In the genomic region with DNA sequence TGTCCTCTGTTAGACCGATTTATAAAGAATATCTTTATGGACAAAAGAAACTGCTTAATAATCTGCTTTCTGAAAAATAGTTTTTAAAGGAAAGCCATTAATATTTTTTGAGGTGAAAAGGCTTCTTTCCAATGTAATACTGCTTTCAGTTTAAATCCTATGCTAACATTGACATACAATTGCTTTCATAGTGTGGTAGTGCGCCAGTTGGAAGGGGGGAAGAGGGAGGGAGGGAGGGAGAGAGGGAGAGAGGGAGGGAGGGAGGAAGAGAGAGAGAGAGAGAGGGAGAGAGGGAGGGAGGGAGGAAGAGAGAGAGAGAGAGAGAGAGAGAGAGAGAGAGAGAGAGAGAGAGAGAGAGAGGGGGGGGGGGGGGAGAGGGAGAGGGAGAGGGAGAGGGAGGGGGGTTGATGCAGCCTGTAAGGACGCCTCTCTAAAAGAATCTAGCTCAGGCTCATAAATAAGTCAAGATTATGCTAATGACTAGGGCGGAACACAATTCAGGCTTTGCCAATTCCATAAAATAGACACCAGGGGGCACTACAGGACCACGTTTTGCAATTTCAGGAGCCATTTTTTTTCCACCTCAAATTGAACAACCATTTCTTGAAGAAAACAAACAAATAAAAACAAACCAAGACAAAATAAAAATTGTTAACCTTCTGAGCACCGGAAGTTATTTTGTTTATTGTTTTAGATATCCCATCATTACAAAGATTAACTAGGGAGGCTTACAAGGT, we compare ENCODE assay signal across 8 mouse cellular contexts.
DNase-seq lines count a peak whose midpoint lies in the region; TF ChIP-seq lines count a peak whose summit lies in the region.

No protein-coding gene starts in this region.

- DNase-seq in 3T3-L1 (ENCODE audit: low read depth, low spot score) = peak; percentile 94
- peak; percentile 90 for DNase-seq in ES-CJ7 (ENCODE audit: low read depth, low spot score)
- peak; percentile 28 for DNase-seq in cerebellum, adult 11-12 months
- DNase-seq in forelimb bud, embryonic 11.5 days (ENCODE audit: low read depth, low spot score) = peak; percentile 92
- DNase-seq in kidney, adult 2 months = peak; percentile 72
- peak; percentile 80 for DNase-seq in limb, embryonic 10.5 days (ENCODE audit: low spot score)
- peak; percentile 39 to 56 for DNase-seq in urinary bladder, postnatal 4 days (ENCODE audit: low spot score in 2 of 2)

- no peaks in the 10 kb centered on the region for H3K36me3 ChIP-seq in kidney, adult 2 months (ENCODE audit: control insufficient read depth, insufficient read depth, low read length)
- H3K36me3 ChIP-seq in limb, embryonic 10.5 days = no peaks in the 10 kb centered on the region
- H3K36me3 ChIP-seq in myocyte (ENCODE audit: control insufficient read depth, insufficient read depth) = no peaks in the 10 kb centered on the region

- TF ChIP-seq CTCF in kidney, adult 2 months (conservative IDR thresholded peaks at IDR 0.05; ENCODE audit: insufficient read depth, insufficient read length, low read depth, low read length) = 0 out of 2 replicates have a peak, but pooled peaks have one; percentile 14

- H3K79me2 ChIP-seq in myocyte (ENCODE audit: control insufficient read depth, insufficient read depth) = no peaks in the 10 kb centered on the region

- peak overlapping the region; percentile 73 for H3K4me2 ChIP-seq in myocyte (ENCODE audit: low read depth)

- no peak overlapping the region for H3ac ChIP-seq in myocyte (ENCODE audit: control insufficient read depth, insufficient read length)

- H3K4me3 ChIP-seq in kidney, adult 2 months (ENCODE audit: insufficient read depth, low read depth, low read length) = no peak overlapping the region
- no peak overlapping the region for H3K4me3 ChIP-seq in limb, embryonic 10.5 days
- peak overlapping the region; percentile 12 for H3K4me3 ChIP-seq in myocyte

- 0 out of 2 replicates have a peak, but pooled peaks cover 1% of the 10 kb centered on the region for H3K27me3 ChIP-seq in kidney, adult 2 months (replicated peaks; ENCODE audit: control insufficient read depth, insufficient read depth, low read length)
- peaks cover 18% of the 10 kb centered on the region; the same call in 1 of the 2 replicates for H3K27me3 ChIP-seq in limb, embryonic 10.5 days (ENCODE audit: low read depth, poor library complexity, severe bottlenecking)
- peaks cover 16% of the 10 kb centered on the region for H3K27me3 ChIP-seq in myocyte (ENCODE audit: control insufficient read depth, insufficient read depth, insufficient read length)

- no peak for TF ChIP-seq POLR2A in kidney, adult 2 months (IDR thresholded peaks at IDR 0.05; ENCODE audit: low read depth, low read length)
- TF ChIP-seq POLR2A in myocyte (IDR thresholded peaks at IDR 0.05; ENCODE audit: insufficient read length, low read depth) = no peak

- H3K4me1 ChIP-seq in kidney, adult 2 months (ENCODE audit: control insufficient read depth, insufficient read depth, low read length) = no peaks in the 10 kb centered on the region
- peaks cover 46% of the 10 kb centered on the region for H3K4me1 ChIP-seq in limb, embryonic 10.5 days

- 4% methylated on average over 6 of the region's 6 CpGs for WGBS in kidney, adult 2 months
- WGBS in limb, embryonic 10.5 days = 3% methylated on average over 6 of the region's 6 CpGs

- H3K9me3 ChIP-seq in limb, embryonic 10.5 days (replicated peaks) = no peaks in the 10 kb centered on the region

- H3K27ac ChIP-seq in kidney, adult 2 months (ENCODE audit: insufficient read depth, low read depth, low read length) = no peak overlapping the region
- H3K27ac ChIP-seq in limb, embryonic 10.5 days = peak overlapping the region; percentile 75

TF ChIP-seq in myocyte, 11 proteins besides CTCF, POLR2A, EP300 and RAD21:
- TF ChIP-seq MYOG (IDR thresholded peaks at IDR 0.05; ENCODE audit: control insufficient read depth in 1 of 3, insufficient read depth in 1 of 3, insufficient read length in 2 of 3, low read depth in 2 of 3) (no peak), CEBPB (IDR thresholded peaks at IDR 0.05; ENCODE audit: insufficient read depth, poor library complexity, severe bottlenecking) (no peak), TCF3 (IDR thresholded peaks at IDR 0.05; ENCODE audit: insufficient read length, low read depth) (no peak), TCF12 (IDR thresholded peaks at IDR 0.05; ENCODE audit: insufficient read depth, poor library complexity, severe bottlenecking) (no peak), SRF (IDR thresholded peaks at IDR 0.05; ENCODE audit: control insufficient read depth, insufficient read length, low read depth) (no peak), REST (IDR thresholded peaks at IDR 0.05; ENCODE audit: insufficient read depth, insufficient read length) (no peak), E2F4 (IDR thresholded peaks at IDR 0.05; ENCODE audit: insufficient read depth) (no peak), USF1 (IDR thresholded peaks at IDR 0.05; ENCODE audit: low read depth) (no peak), MYOD1 (IDR thresholded peaks at IDR 0.05; ENCODE audit: control insufficient read depth in 1 of 3, insufficient read length in 2 of 3, low read depth in 2 of 3) (no peak), MAX (IDR thresholded peaks at IDR 0.05; ENCODE audit: low read depth) (no peak), POLR2AphosphoS2 (IDR thresholded peaks at IDR 0.05; ENCODE audit: insufficient read length, low read depth) (no peak)

Comparison
In these comparisons a context has a peak if more than half of its experiments do, and no peak if none do; other contexts are left out.
1. DNase-seq: peak in every context shown above with its lines; median percentile 94 in 3T3-L1; 92 in forelimb bud, embryonic 11.5 days; 90 in ES-CJ7; 80 in limb, embryonic 10.5 days; 72 in kidney, adult 2 months; 48 in urinary bladder, postnatal 4 days; 28 in cerebellum, adult 11-12 months.